Mouse (Mus musculus) ZHBTc4 (cell line): Measurements from ENCODE around the gene Kat7.

Source experiments
- DNase-seq: peaks from one replicate; pipeline ENCODE4 v3.0.0-alpha.2; 2011; ENCODE audit warnings: low read depth, low spot score

Kat7 gene

GRCm38 (mm10) chr11:95279061-95279659, 30.9 kb downstream of the Kat7 start:
- no peak for DNase-seq

- no peak for DNase-seq
Measured at GRCm38 (mm10) chr11:95276056-95276455, 34.0 kb downstream of the Kat7 start.

- DNase-seq: no peak
Measured at GRCm38 (mm10) chr11:95274613-95275012, 35.4 kb downstream of the Kat7 start.

GRCm38 (mm10) chr11:95273661-95274060, 36.4 kb downstream of the Kat7 start:
- DNase-seq: peak; percentile 73

GRCm38 (mm10) chr11:95266540-95267245, 43.4 kb downstream of the Kat7 start:
- DNase-seq: peak; percentile 55

GRCm38 (mm10) chr11:95264455-95265013, 45.5 kb downstream of the Kat7 start:
- DNase-seq: no peak

- peak; percentile 39 for DNase-seq
Measured at GRCm38 (mm10) chr11:95263816-95264454, 46.1 kb downstream of the Kat7 start.

GRCm38 (mm10) chr11:95261178-95261751, 48.8 kb downstream of the Kat7 start, which contains the start of gene Tac4:
Gene Tac4 (plus strand): TSS chr11:95261529.
- DNase-seq: no peak

GRCm38 (mm10) chr11:95259088-95259849, 50.8 kb downstream of the Kat7 start:
- peak; percentile 93 for DNase-seq

- peak; percentile 69 for DNase-seq
Measured at GRCm38 (mm10) chr11:95258490-95258889, 51.6 kb downstream of the Kat7 start.

- no peak for DNase-seq
Measured at GRCm38 (mm10) chr11:95257930-95258329, 52.1 kb downstream of the Kat7 start.

GRCm38 (mm10) chr11:95255747-95256146, 54.3 kb downstream of the Kat7 start:
- DNase-seq: no peak

GRCm38 (mm10) chr11:95254165-95254564, 55.9 kb downstream of the Kat7 start:
- DNase-seq: no peak

- DNase-seq: no peak
Measured at GRCm38 (mm10) chr11:95252104-95252503, 57.9 kb downstream of the Kat7 start.

- DNase-seq: peak; percentile 86
Measured at GRCm38 (mm10) chr11:95251295-95251694, 58.8 kb downstream of the Kat7 start.

GRCm38 (mm10) chr11:95250110-95250509, 59.9 kb downstream of the Kat7 start:
- DNase-seq: no peak

- peak; percentile 32 for DNase-seq
Measured at GRCm38 (mm10) chr11:95247065-95247464, 63.0 kb downstream of the Kat7 start.

- DNase-seq: peak; percentile 60
Measured at GRCm38 (mm10) chr11:95245456-95245855, 64.6 kb downstream of the Kat7 start.

GRCm38 (mm10) chr11:95242653-95243052, 67.4 kb downstream of the Kat7 start:
- no peak for DNase-seq

- DNase-seq: no peak
Measured at GRCm38 (mm10) chr11:95238477-95238876, 71.6 kb downstream of the Kat7 start.

GRCm38 (mm10) chr11:95232329-95232696, 77.7 kb downstream of the Kat7 start:
- no peak for DNase-seq
